Mouse (Mus musculus): ENCODE measurements at regions not wholly inside any gene's neighbourhood (a gene's known extent, or its start where the extent isn't known, plus 50 kb on each side); places are given as distances from the start of the nearest gene placed in this dataset.

DNA sequence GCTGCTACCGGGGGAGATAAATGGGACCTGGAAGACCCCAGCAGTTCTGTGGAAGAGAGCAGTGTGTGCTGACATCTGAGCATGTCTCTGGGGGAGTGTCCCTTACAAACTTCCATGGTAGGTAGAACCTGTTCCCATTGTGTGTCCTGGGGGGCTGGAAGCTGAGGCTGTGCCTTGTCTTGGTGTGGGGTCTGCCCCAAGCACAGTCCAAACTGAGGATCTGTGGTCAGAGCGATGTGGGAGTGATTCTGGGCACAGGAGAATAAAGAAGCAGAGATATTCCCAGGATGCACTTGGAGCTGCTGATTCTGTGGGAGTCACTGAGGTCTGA is 118.5 kb upstream of the Sulf2 start:
- DNase-seq (ENCODE audit: low read depth, low spot score), result no peak

- DNase-seq (ENCODE audit: low read depth, low spot score), result no peak
Observed at GRCm38 (mm10) chr2:166273312-166274015, 118.0 kb upstream of the Sulf2 start.

- DNase-seq (ENCODE audit: low read depth, low spot score), result no peak
Observed at GRCm38 (mm10) chr2:166272841-166273240, 117.4 kb upstream of the Sulf2 start.

DNA sequence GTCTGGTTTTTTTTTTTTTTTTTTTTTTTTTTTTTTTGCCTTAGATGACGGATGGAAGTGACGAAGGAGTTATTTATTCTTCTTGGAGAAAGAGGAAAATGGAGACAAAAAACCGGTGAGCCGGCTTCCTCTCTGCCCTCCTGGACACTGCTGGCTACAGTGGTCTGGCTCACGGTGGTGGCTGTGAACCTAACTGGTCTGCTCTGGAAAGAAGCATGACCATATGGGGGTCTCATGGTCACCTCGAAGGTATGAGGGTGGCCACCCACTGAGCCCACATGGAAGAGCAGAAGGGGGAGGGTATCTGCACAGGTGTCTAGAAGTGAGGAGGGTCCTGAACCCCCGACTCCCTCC is 116.7 kb upstream of the Sulf2 start:
- DNase-seq (ENCODE audit: low read depth, low spot score), result no peak

DNA sequence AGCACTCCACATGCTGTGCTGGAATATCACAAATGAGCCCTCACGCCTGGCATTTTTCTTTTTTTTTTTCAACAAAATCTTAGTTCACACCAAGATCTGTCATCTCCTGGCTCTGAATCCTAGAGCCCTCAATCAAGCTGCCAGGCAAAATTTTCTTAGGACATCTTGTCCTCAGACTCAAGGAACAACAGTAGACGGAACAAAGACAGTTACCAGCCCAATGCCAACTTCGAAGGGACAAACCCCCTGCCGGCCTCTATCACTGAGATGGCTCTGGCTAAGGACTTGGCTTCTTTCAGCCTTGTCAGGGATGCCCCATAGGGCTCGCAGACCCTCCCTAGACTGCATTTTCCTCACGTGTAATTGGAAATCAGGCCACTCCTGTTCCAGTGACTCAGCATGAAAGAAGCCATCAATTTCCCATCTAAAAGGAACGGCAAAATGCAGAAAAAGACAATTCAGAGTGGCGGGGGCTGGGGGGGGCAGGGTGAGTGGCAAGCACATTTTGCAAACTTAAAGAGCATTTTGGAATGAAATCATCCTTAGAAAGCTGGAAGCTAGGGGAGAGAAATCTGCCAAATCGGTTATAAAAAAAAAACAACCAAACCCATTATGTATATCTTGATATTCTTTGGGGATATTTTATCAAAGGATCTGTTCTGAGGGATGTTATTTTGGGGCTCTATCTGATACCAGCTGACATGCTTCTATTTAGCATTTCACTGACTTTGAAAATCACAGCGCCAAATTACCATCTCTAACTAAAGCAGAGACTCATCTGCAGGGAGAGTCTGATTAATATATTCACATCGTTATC is 116.1 kb upstream of the Sulf2 start:
- no peak for DNase-seq (ENCODE audit: low read depth, low spot score)

DNA sequence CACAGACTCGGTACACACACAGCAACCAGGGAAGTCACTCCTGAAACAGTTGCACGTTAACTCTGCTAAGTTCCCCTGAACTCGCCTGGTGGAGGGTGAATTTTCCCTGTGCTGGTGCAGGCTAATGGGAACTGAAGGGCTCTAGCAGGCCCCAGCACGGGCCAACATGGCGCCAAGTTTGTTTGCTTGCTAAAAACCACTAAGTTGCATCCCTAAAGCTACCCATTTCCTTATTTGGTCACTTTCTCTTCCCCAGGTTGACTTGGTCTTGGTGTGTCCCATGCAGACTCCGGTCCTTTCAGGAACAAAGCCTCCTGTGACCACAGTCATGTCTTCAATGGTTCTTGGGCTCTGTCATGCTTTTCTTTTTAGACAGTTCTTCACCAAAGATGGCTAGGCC is 114.5 kb upstream of the Sulf2 start:
- no peak for DNase-seq (ENCODE audit: low read depth, low spot score)

DNA sequence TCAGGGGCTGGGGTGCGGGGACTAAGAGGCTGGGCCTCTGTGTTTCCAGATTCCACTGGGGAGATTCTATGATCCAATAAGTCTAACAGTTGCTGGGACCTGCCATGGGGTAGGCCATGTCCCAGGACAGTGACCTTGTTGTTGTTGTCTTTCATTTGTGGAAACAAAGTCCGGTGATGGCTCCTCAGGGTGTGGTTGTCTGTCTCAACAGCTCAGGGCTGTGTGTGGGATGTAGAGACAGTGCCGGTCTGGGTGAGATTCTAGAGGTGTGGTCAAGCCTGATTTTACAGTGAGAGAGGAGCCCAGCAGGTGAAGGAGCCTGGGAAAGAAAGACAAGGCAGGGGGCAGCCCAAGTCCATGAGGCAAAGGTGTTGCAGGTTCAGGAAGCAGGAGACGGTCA is 111.5 kb upstream of the Sulf2 start:
- peak; percentile 63 for DNase-seq (ENCODE audit: low read depth, low spot score)

DNA sequence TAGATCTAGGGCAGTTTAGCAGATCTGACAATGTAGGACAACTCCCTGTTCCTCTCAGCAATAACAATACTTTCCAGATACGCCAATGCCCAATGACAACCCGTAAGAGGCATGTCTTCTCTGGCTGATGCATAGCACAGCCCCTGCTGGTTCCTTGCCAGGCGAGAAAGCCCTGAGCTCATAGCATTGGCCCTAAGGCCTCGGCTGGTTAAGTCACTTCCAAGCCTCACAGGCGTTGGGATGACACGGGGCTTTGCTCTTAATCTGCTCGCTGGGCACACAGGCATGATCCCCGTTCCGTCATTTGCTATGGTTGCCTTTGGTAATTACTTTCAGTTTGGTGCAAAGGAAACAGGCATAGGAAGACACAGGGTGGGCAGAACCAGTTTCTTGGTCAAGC is 111.0 kb upstream of the Sulf2 start:
- DNase-seq (ENCODE audit: low read depth, low spot score), result no peak

DNA sequence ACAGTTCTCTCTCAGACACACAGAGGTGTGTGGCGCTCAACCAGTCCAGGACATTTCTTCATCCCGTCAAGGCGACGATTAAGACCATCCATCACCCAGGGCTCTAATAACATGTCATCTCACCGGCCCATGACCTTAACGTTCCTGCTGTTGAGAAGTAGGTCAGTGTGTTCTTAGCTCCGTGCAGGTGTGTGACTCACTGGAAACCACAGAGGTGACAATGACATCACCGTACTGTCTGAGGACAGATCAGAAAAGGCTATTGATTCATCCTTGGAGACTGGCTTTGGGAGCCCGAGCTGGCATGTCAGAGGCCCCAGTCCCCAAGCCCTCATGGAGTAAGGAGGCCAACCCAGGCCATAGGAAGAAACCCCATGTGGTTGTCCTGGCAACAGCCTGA is 109.3 kb upstream of the Sulf2 start:
- no peak for DNase-seq (ENCODE audit: low read depth, low spot score)

DNA sequence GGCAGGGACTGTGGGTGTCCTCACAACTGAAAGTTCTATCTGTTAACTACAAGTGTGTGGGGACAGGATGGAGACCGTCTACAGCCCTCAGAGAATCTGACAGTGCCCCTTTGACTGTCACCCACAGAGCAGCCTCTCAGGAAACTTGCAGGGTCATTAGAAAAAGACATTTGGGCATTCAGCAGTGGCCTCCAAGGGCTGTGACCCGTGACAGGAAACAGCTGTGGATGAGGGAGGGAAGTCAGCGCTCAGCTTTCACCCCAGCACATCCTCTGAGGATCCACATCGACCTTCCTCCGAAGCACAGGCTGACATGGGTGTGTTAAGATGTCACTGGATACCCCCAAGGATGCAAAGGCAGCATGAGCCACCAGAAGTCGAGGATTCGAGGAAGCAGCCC is 106.3 kb upstream of the Sulf2 start:
- no peak for DNase-seq (ENCODE audit: low read depth, low spot score)

- DNase-seq (ENCODE audit: low read depth, low spot score), result no peak
Observed at GRCm38 (mm10) chr2:166261065-166261464, 105.6 kb upstream of the Sulf2 start.

GRCm38 (mm10) chr2:166258771-166259180 is 103.3 kb upstream of the Sulf2 start:
- DNase-seq (ENCODE audit: low read depth, low spot score), result peak; percentile 66

- no peak for DNase-seq (ENCODE audit: low read depth, low spot score)
Observed at GRCm38 (mm10) chr2:166257666-166258065, 102.2 kb upstream of the Sulf2 start.

- no peak for DNase-seq (ENCODE audit: low read depth, low spot score)
Observed at GRCm38 (mm10) chr2:166256193-166256592, 100.7 kb upstream of the Sulf2 start.

DNA sequence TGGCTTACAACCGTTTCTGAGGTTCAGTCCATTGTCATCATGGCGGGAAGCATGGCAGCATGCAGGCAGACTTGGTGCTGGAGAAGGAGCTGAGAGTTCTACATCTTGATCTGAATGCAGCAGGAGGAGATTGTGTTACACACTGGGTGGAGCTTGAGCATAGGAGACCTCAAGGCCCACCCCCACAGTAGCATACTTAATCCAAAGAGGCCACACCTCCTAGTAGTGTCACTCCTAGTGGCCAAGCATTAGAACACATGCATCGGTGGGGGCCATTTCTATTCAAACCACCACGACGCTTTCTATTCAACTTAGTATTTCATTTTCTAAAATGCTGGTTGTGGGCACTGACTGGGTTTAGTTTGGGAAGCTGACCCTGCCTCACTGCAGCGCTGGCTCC is 99.1 kb upstream of the Sulf2 start:
- DNase-seq (ENCODE audit: low read depth, low spot score), result peak; percentile 96

DNA sequence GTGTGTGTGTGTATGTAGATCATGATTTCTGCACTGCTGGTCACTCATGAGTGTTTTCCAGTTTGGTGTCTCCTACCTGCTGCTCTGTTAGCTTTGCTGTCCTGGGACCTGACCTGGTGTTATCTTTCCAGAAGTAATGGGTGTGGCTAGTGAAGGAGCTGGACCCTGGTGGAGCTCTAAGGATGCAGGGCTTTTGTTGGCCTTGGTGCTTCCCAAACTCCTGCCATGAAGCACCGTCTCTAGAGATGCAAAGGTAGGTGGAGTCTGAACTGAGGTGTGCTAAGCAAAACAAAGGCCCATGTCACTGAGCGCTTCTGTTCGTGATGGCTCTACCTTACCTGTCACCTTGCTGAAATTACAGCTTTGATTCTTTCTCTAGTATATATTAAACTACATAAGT is 96.6 kb upstream of the Sulf2 start:
- DNase-seq (ENCODE audit: low read depth, low spot score), result peak; percentile 57

GRCm38 (mm10) chr2:166251421-166251820 is 96.0 kb upstream of the Sulf2 start:
- DNase-seq (ENCODE audit: low read depth, low spot score), result no peak

- DNase-seq (ENCODE audit: low read depth, low spot score), result peak; percentile 39
Observed at GRCm38 (mm10) chr2:166250571-166250970, 95.1 kb upstream of the Sulf2 start.

DNA sequence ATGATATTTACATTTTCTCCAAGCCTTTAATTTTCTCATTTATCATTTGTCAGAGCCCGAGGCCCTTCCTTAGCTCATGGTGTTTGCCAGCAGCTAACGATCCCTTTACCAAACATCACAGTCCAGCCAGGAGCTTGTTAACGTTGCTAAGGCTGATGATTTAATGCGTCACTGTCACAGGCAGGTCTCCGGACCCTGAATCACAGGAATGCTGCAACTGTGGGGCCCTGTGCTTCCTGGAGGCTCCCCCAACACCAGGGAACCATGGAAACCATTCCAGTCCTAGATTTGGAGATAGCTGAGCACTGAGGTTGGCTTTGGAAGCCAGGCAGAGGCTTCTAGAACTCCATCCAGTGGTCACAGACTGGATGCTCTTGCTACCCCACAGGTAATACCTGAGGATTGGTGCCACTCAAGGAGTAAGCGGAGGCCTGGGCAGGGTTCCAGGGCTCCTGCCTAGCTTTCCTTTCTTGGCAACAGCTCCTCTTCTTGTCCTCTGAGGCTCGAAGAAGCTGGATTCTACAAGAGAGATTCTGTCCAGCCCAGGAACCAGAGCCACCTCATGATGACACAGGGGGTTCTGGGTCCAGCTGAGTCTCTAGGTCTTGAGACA is 94.0 kb upstream of the Sulf2 start:
- no peak for DNase-seq (ENCODE audit: low read depth, low spot score)

- DNase-seq (ENCODE audit: low read depth, low spot score), result peak; percentile 79
Observed at GRCm38 (mm10) chr2:166246401-166247189, 91.1 kb upstream of the Sulf2 start.

GRCm38 (mm10) chr2:166245219-166245618 is 89.8 kb upstream of the Sulf2 start:
- DNase-seq (ENCODE audit: low read depth, low spot score), result no peak

Data from R1 (cell line).